Mouse (Mus musculus) c-Kit-positive CD71-positive TER-119-positive erythroid progenitor cells, embryonic 14.5 days (primary cell): ENCODE measurements around the gene Slain2.
"Not testable (repeated sequence)": the region's sequence is repeated elsewhere in the genome, so short reads cannot be mapped to it uniquely, and the experiment has no call there.

Experiments
- DNase-seq: peaks from one replicate; pipeline ENCODE4 v3.0.0-alpha.2; 2013; ENCODE audit warnings: low spot score

Gene Slain2

GRCm38 (mm10) chr5:72901866-72902265 is 12.2 kb upstream of the Slain2 start:
- no peak for DNase-seq

GRCm38 (mm10) chr5:72902312-72902711 is 11.8 kb upstream of the Slain2 start:
- DNase-seq = no peak

- no peak for DNase-seq
Observed at GRCm38 (mm10) chr5:72902876-72903516, 11.1 kb upstream of the Slain2 start.

GRCm38 (mm10) chr5:72904903-72905790 is 9.0 kb upstream of the Slain2 start:
- no peak for DNase-seq

- DNase-seq = no peak
Observed at GRCm38 (mm10) chr5:72907402-72907801, 6.7 kb upstream of the Slain2 start.

- no peak for DNase-seq
Observed at GRCm38 (mm10) chr5:72908324-72908936, 5.7 kb upstream of the Slain2 start.

- no peak for DNase-seq
Observed at GRCm38 (mm10) chr5:72909363-72909762, 4.7 kb upstream of the Slain2 start.

- no peak for DNase-seq
Observed at GRCm38 (mm10) chr5:72910373-72910772, 3.7 kb upstream of the Slain2 start.

- DNase-seq = no peak
Observed at GRCm38 (mm10) chr5:72911284-72911683, 2.8 kb upstream of the Slain2 start.

GRCm38 (mm10) chr5:72914633-72915561 is 793 bp downstream of the Slain2 start:
- no peak for DNase-seq

GRCm38 (mm10) chr5:72916048-72916447 is 1.9 kb downstream of the Slain2 start:
- no peak for DNase-seq

GRCm38 (mm10) chr5:72916851-72917250 is 2.7 kb downstream of the Slain2 start:
- no peak for DNase-seq

GRCm38 (mm10) chr5:72920416-72920815 is 6.3 kb downstream of the Slain2 start:
- DNase-seq = no peak

GRCm38 (mm10) chr5:72921171-72921570 is 7.1 kb downstream of the Slain2 start:
- no peak for DNase-seq

- no peak for DNase-seq
Observed at GRCm38 (mm10) chr5:72922796-72923195, 8.7 kb downstream of the Slain2 start.

- no peak for DNase-seq
Observed at GRCm38 (mm10) chr5:72927074-72927473, 13.0 kb downstream of the Slain2 start.

- no peak for DNase-seq
Observed at GRCm38 (mm10) chr5:72933026-72933675, 19.0 kb downstream of the Slain2 start.

- not testable (repeated sequence) for DNase-seq
Observed at GRCm38 (mm10) chr5:72938421-72938820, 24.3 kb downstream of the Slain2 start.

GRCm38 (mm10) chr5:72939311-72939710 is 25.2 kb downstream of the Slain2 start:
- DNase-seq = no peak

GRCm38 (mm10) chr5:72940906-72941432 is 26.9 kb downstream of the Slain2 start:
- DNase-seq = no peak

GRCm38 (mm10) chr5:72948136-72948535 is 34.0 kb downstream of the Slain2 start:
- no peak for DNase-seq
